Mouse (Mus musculus) limb, embryonic 13.5 days (tissue): ENCODE data around the gene Pak4. TPM values are rescaled to one million over a fixed set of nuclear protein-coding genes. Genes with fewer than 3 reads are reported as not detected.
A peak's percentile ranks its signal among the peaks of the same experiment; 100 is the strongest.
"Not testable (repeated sequence)": the region's sequence is repeated elsewhere in the genome, so short reads cannot be mapped to it uniquely, and the experiment has no call there.

Experiments used
- ATAC-seq: fragments of 200-750 bp; cut with Nextera tagmentation; 2 replicates; pipeline ENCODE4 v1.8.0; 2017; ENCODE audit warnings: low read depth, moderate number of reproducible peaks, moderate TSS enrichment; ENCODE audit not compliant: low FRiP score
- H3K27ac ChIP-seq: fragments of 300-500 bp; sonication (generic); 2 replicates; pipeline ENCODE4 v1.5.1; 2015; ENCODE audit warnings: inconsistent platforms, mild to moderate bottlenecking, moderate library complexity
- H3K27me3 ChIP-seq: fragments of 300-500 bp; sonication (generic); 2 replicates; pipeline ENCODE4 v1.6.1; 2015; ENCODE audit warnings: mild to moderate bottlenecking, inconsistent platforms
- H3K36me3 ChIP-seq: fragments of 300-500 bp; sonication (generic); 2 replicates; pipeline ENCODE4 v1.6.1; 2015; ENCODE audit warnings: inconsistent platforms, mild to moderate bottlenecking, moderate library complexity
- H3K4me1 ChIP-seq: fragments of 300-500 bp; sonication (generic); 2 replicates; pipeline ENCODE4 v1.6.1; 2015; ENCODE audit warnings: inconsistent platforms
- H3K4me2 ChIP-seq: fragments of 300-500 bp; sonication (generic); replicated peaks from 2 replicates; pipeline ENCODE4 v1.6.1; 2015; ENCODE audit warnings: inconsistent platforms, mild to moderate bottlenecking, moderate library complexity
- H3K4me3 ChIP-seq: fragments of 300-500 bp; sonication (generic); 2 replicates; pipeline ENCODE4 v1.5.1; 2015; ENCODE audit warnings: moderate library complexity, mild to moderate bottlenecking, inconsistent platforms
- H3K9ac ChIP-seq: fragments of 300-500 bp; sonication (generic); 2 replicates; pipeline ENCODE4 v1.6.1; 2015; ENCODE audit warnings: mild to moderate bottlenecking, inconsistent platforms
- H3K9me3 ChIP-seq: fragments of 300-500 bp; sonication (generic); 2 replicates; pipeline ENCODE4 v1.6.1; 2016; ENCODE audit warnings: inconsistent platforms
- WGBS: fragments of 180-500 bp; shearing (Covaris S2); methylation state at CpG from one replicate; pipeline ENCODE4 v1.1.7; 2015; 5-methylcytosine and 5-hydroxymethylcytosine counted together
- polyA plus RNA-seq: library from polyadenylated mRNA; unstranded; fragments of >200 nt; fragmentation: Nextera tagmentation; extraction: Ambion mirVana; gene quantifications from 2 replicates; pipeline ENCODE4 v1.2.1, GENCODE M21; 2015

The Pak4 gene
- 33.2 and 33.4 TPM in 2 replicates for polyA plus RNA-seq

DNA sequence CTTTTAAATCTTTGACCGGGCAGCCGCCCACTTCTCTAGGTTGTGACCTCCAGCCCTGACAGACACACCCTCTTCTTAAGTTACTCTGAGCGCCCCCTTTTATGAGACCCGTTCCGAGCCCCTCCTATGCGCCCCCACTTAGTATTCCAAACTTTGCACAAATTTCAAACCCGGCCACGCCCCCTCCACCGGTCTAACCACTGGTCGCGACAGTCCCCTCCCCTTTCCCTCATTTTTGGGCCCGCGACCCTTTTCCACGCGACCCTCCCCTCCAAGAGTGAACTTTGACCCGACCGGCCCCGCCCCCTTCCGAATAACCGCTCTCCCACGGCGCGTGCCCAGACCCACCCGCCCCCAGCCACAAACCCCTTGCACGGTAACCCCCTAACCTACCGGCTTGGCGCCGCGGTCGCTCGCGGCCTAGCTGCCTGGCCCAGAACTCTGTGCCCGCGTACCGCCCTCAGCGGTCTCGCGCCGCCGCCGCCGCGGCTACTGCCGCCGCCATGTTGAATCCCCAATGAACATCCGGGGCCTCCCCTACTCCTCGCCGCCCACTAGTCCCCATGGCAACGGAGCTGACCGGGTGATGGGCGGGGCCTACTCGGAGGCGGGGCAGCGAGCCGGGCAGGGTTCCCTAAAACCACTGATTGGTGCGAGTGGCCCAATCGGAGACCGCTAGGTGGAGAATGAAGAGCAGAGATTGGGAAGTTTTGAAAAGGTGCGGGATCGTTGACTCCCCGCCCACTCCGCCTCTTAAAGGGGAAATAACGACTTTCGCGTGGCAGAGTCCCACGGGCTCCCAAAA is at the start of gene Pak4, which contains the start of gene Samd4b:
Gene Pak4 (minus strand): TSS at position 544 of the 805 bp plus-strand sequence.
Gene Samd4b (minus strand): TSS at position 503 of the 805 bp plus-strand sequence.
- peaks cover 6% of the 10 kb centered on the region; the same call in 1 of the 2 replicates for H3K36me3 ChIP-seq
- peak within 1 kb of the TSS; percentile 72 for H3K9ac ChIP-seq
- H3K27ac ChIP-seq = peak within 1 kb of the TSS; percentile 89
- H3K27me3 ChIP-seq = no peaks in the 10 kb centered on the region
- peak; percentile 96 for ATAC-seq
- peak within 1 kb of the TSS; percentile 62 for H3K4me3 ChIP-seq
- peak within 1 kb of the TSS; percentile 88 for H3K4me2 ChIP-seq
- no peaks in the 10 kb centered on the region for H3K9me3 ChIP-seq
- under 1% methylated on average over 66 of the region's 66 CpGs for WGBS
- H3K4me1 ChIP-seq = peaks cover 58% of the 10 kb centered on the region

DNA sequence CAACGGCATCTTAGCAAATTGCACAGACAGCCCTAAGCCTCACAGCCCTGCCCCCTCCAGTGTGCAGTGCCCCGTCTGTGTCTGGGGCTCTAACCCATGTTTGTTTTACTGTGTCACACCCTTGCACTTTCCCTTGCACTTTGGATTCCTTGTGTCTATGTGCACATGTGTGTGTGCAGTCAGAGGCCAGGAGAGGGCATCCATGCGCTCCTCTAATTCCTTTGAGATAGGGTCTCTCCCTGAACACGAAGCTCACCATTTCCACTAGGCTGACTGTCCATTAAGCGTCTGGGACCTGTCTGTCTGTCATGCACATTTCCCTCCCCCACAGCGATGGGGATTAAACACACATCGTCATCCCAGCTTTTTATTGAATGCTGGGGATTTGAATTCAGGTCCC is 49.0 kb upstream of the Pak4 start:
- no peaks in the 10 kb centered on the region for H3K36me3 ChIP-seq
- H3K27ac ChIP-seq = no peak overlapping the region
- no peaks in the 10 kb centered on the region for H3K9me3 ChIP-seq
- H3K4me3 ChIP-seq = no peak overlapping the region
- no peaks in the 10 kb centered on the region for H3K4me1 ChIP-seq
- H3K9ac ChIP-seq = no peak overlapping the region
- WGBS = 55% methylated on average over 7 of the region's 7 CpGs
- no peak for ATAC-seq
- H3K27me3 ChIP-seq = no peaks in the 10 kb centered on the region
- H3K4me2 ChIP-seq = no peak overlapping the region

DNA sequence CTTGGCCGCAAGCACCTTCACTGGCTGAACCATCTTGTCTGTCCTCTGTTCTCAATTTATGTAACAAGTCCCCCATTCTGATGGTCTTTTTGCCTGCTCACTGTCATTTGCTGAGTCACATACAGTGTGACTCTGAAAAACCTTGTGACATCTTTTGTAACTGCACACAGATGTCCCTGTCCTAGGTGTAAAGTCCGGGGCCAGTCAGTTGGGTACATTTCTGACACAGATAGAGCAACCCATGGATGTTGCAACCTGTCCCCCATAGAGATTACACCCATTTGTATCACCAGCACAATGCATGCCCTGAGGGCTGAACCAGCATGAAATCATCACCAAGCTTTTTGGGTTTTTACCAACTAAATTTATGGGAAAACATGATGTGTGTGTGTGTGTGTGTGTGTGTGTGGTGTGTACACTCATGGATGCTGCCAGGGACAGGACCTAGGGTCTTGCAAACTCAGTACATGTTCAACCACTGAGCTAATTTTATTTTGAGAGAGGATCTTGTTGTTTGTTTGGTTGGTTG is 48.0 kb upstream of the Pak4 start:
- 79% methylated on average over 2 of the region's 2 CpGs for WGBS
- Histone ChIP-seq H3K36me3 (no peaks in the 10 kb centered on the region), H3K27ac (no peak overlapping the region), H3K9ac (no peak overlapping the region), H3K4me1 (no peaks in the 10 kb centered on the region), H3K27me3 (no peaks in the 10 kb centered on the region), H3K9me3 (no peaks in the 10 kb centered on the region), H3K4me2 (no peak overlapping the region), H3K4me3 (no peak overlapping the region)
- ATAC-seq = no peak

DNA sequence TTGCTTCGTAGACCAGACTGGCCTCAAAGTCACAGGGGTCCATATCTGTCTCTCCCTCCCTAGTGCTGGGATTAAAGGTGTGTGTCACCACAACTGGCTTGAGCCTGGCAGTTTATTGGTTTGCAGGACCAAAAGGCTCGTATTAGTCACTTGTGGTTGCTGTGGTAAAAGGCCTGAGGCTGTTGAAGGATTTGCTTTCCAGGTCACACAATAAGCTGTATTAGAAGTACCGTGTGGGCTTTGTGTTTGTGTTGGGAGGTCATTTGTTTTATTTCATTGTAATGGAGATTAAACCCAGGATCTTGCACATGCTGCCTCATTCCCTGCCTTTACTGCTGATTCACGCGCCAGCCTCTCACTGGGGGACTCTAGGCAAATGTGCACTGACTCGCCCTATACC is 47.4 kb upstream of the Pak4 start:
- H3K36me3 ChIP-seq = no peaks in the 10 kb centered on the region
- no peak overlapping the region for H3K9ac ChIP-seq
- no peak for ATAC-seq
- H3K9me3 ChIP-seq = no peaks in the 10 kb centered on the region
- H3K4me2 ChIP-seq = no peak overlapping the region
- no peak overlapping the region for H3K4me3 ChIP-seq
- no peaks in the 10 kb centered on the region for H3K27me3 ChIP-seq
- no peaks in the 10 kb centered on the region for H3K4me1 ChIP-seq
- WGBS = 60% methylated on average over 6 of the region's 6 CpGs
- H3K27ac ChIP-seq = no peak overlapping the region

DNA sequence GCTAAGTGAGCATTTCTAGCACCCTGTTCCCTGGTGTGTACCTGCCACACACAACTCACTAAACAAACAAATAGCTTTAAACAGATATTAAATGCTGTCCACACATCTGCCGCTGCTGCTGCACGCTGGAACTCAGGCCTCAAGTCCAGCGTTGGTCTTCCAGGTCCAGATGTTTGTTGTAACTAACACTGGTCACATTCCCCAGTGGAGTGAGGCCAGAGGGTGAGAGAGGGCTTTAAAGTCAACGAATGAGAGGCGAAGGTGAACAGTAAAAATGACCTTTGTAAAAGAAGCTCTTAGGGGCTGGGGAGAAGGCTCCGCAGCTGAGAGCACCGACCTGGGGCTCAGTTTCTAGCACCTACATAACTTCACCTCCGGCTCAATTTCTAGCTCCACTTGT is 43.6 kb upstream of the Pak4 start:
- H3K27me3 ChIP-seq = no peaks in the 10 kb centered on the region
- no peaks in the 10 kb centered on the region for H3K9me3 ChIP-seq
- H3K4me1 ChIP-seq = no peaks in the 10 kb centered on the region
- 57% methylated on average over 8 of the region's 8 CpGs for WGBS
- no peak overlapping the region for H3K9ac ChIP-seq
- no peak overlapping the region for H3K27ac ChIP-seq
- H3K4me2 ChIP-seq = no peak overlapping the region
- ATAC-seq = no peak
- no peaks in the 10 kb centered on the region for H3K36me3 ChIP-seq
- H3K4me3 ChIP-seq = no peak overlapping the region

DNA sequence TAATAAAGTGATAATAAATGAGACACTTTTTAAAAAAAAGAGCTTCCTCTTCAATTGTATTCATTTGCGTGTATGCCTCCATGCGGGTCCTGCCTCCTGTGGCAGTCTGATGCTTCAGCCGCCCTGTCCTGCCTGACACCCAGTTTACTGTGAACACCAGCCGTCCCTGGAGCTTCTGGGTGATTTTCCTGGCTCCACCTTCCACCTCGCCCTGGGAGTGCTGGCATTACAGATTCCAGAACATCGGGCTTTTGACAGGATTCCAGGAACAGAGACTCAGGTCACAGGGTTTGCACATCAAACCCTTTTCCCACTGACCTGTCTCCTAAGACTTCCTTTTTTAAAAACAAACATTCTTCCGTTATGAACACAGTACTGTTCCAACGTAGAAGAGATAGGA is 39.5 kb upstream of the Pak4 start:
- Histone ChIP-seq H3K36me3 (no peaks in the 10 kb centered on the region), H3K27me3 (peaks cover 5% of the 10 kb centered on the region), H3K27ac (no peak overlapping the region), H3K4me3 (no peak overlapping the region), H3K4me1 (no peaks in the 10 kb centered on the region), H3K9ac (no peak overlapping the region), H3K4me2 (no peak overlapping the region), H3K9me3 (no peaks in the 10 kb centered on the region)
- ATAC-seq = no peak
- 14% methylated on average over 8 of the region's 8 CpGs for whole genome bisulfite sequencing

DNA sequence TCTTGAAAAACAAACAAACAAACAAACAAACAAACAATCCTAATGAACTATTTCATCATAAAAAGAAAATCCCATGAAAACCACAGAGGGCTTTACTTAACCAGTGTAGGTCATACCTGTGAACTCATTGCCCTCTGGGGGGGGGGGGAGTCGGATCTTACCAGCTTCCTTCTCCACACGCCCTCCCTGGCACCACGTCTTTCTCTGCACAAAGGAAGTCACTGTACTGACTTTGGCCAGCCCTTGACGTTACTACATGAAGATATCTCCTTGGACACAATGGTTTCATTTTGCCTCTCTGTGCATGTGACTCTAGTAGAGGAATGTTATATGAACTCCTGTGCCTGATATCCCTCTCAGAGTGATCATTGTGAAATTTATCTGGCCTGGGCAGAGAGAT is 36.1 kb upstream of the Pak4 start:
- Histone ChIP-seq H3K9ac (no peak overlapping the region), H3K9me3 (no peaks in the 10 kb centered on the region), H3K27ac (no peak overlapping the region), H3K27me3 (peaks cover 39% of the 10 kb centered on the region), H3K4me1 (peaks cover 11% of the 10 kb centered on the region), H3K4me2 (no peak overlapping the region), H3K4me3 (no peak overlapping the region), H3K36me3 (no peaks in the 10 kb centered on the region)
- no peak for ATAC-seq
- WGBS = 60% methylated on average over 4 of the region's 4 CpGs

DNA sequence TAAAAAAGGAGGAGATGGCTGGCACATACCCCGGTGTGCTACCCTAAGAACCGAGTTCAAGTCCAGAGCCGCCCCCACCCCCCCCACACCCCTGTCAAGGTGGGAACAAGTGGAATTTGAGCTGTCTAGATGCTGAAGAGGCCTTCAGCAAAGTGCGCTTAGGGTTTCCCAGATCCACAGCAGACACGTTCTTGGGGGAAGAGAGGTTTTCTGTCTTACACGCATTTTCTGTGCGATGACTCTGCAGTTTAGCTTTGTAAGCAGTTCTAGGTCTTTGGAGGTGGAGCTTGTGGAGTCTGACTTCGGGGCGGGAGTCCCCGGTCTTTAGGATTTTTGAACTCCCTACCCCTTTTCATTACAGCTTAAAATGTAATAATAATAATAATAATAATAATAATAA is 33.1 kb upstream of the Pak4 start, which contains the start of gene Acp7:
Gene Acp7 (minus strand): TSS at position 260 of the 400 bp plus-strand sequence.
- no peak for ATAC-seq
- Histone ChIP-seq H3K4me2 (peak within 1 kb of the TSS; percentile 53), H3K4me3 (peak within 1 kb of the TSS; percentile 31), H3K36me3 (no peaks in the 10 kb centered on the region), H3K9ac (peak within 1 kb of the TSS; percentile 50; the same call in 1 of the 2 replicates), H3K4me1 (peaks cover 11% of the 10 kb centered on the region), H3K9me3 (no peaks in the 10 kb centered on the region), H3K27ac (no peak within 1 kb of the TSS), H3K27me3 (peaks cover 56% of the 10 kb centered on the region)
- 24% methylated on average over 10 of the region's 10 CpGs for WGBS

DNA sequence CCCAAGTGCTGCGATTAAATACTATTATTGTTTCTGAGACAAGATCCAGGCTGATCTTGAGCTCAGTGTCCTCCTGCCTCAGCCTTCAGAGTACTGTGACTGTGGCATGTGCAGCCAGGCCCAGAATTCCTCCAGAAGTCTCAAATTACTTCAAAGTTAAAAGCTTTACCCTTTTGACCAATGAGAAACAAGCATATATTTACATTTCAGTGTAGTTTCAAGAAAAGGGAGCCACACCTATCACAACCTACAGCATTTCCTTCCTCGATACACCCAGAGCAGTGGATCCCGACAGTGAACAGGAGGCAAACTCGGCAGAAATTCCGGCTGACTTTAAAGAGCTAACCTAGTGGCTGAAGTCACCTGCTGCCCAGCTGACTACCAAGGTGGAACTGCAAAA is 26.8 kb upstream of the Pak4 start:
- Histone ChIP-seq H3K9ac (no peak overlapping the region), H3K36me3 (no peaks in the 10 kb centered on the region), H3K4me1 (peaks cover 1% of the 10 kb centered on the region; the same call in 1 of the 2 replicates), H3K4me2 (no peak overlapping the region), H3K9me3 (no peaks in the 10 kb centered on the region), H3K27ac (no peak overlapping the region), H3K4me3 (no peak overlapping the region), H3K27me3 (peaks cover 24% of the 10 kb centered on the region)
- ATAC-seq = no peak
- WGBS = 78% methylated on average over 5 of the region's 5 CpGs

DNA sequence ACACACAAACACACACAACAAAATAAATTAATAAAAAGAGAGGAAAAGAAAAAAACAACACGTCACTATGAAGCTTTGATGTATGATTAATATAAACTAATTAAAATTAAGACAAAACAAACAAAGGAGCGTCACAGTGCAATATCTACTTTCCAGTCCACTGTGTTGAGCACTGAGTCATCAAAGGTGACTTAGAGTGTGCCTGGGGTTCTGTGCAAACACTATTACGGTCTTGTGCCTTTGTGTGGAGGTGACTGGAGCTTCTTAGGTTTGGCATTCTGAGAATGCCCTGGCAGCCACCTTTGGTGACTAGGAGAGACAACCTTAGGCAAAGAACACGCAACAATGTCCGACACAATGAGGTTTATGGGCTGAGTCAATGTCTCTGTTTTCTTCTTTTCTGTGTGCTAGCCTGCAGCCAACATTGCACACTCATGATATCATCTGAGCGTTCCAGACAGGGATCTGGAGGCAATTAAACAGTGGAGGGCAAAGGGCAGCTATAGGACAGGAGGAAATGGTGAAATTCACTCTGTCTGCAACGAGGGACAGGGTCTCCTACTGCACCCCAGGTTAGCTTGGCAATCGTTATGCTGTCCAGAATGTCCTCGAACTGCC is 21.2 kb upstream of the Pak4 start:
- H3K36me3 ChIP-seq = no peaks in the 10 kb centered on the region
- no peak overlapping the region for H3K27ac ChIP-seq
- 44% methylated on average over 9 of the region's 9 CpGs for WGBS

DNA sequence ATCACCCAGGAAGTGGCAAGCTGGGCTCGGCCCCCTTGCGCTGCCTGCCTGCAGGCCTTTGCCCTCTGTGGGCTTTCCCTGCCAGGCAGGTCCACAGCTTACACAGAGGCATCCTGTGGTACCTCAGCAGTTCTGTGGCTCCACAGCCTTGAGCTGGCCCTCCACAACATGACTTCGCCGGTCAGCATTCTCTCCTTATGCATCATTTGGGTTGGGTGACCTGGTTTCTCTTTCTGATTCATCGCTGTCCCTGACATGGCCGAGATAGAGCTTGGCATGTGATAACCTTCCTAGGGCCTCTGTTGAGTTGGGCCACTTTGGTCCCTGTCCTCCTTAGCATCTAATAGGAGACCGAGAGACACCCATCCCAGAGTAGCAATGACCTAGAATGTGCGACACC is 8.0 kb upstream of the Pak4 start:
- H3K4me3 ChIP-seq = no peak overlapping the region
- H3K9ac ChIP-seq = no peak overlapping the region
- H3K4me2 ChIP-seq = no peak overlapping the region
- H3K27ac ChIP-seq = no peak overlapping the region
- WGBS = 90% methylated on average over 8 of the region's 8 CpGs
- H3K27me3 ChIP-seq = no peaks in the 10 kb centered on the region
- no peaks in the 10 kb centered on the region for H3K36me3 ChIP-seq
- H3K9me3 ChIP-seq = no peaks in the 10 kb centered on the region
- no peak for ATAC-seq
- peaks cover 6% of the 10 kb centered on the region for H3K4me1 ChIP-seq

More for the DNA sequence above, 21.2 kb upstream of the Pak4 start:
- Histone ChIP-seq H3K27me3 (no peaks in the 10 kb centered on the region), H3K4me1 (0 out of 2 replicates have a peak, but pooled peaks cover 4% of the 10 kb centered on the region), H3K9me3 (no peaks in the 10 kb centered on the region), H3K9ac (no peak overlapping the region), H3K4me2 (no peak overlapping the region), H3K4me3 (no peak overlapping the region)
- ATAC-seq = no peak

DNA sequence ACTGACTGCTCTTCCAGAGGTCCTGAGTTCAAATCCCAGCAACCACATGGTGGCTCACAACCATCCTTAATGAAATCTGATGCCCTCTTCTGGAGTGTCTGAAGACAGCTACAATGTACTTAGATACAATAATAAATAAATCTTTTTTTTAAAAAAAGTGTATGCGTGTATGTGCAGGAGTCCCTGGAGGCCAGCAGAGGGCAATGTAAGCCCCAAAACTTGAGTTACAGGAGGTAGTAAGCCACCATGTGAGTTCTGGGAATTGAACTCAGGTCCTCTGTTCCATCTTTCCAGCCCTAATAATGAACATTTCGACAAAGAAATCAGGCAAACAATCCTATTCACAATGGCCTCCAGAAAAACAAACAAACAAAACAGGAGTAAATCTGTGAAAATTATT is 5.8 kb upstream of the Pak4 start:
- H3K4me2 ChIP-seq, H3K4me3 ChIP-seq, H3K9me3 ChIP-seq, ATAC-seq, H3K36me3 ChIP-seq, H3K27me3 ChIP-seq, H3K27ac ChIP-seq, H3K4me1 ChIP-seq, H3K9ac ChIP-seq: not testable (repeated sequence)
- 93% methylated on average over 2 of the region's 2 CpGs for WGBS
